Mouse (Mus musculus) kidney, adult 2 months (tissue): Measurements from ENCODE around the gene Bricd5.

Experiments
- CTCF ChIP-seq: fragments of 200-500 bp; conservative IDR thresholded peaks from 2 replicates; pipeline ENCODE4 v1.5.1; 2011; ENCODE audit warnings: low read depth, mild to moderate bottlenecking, control low read depth, low read length, moderate library complexity, mixed read lengths; ENCODE audit not compliant: insufficient read depth, insufficient read length
- POLR2A ChIP-seq: fragments of 200-500 bp; IDR thresholded peaks from one replicate; pipeline ENCODE4 v1.6.1; 2011; ENCODE audit warnings: low read depth, low read length, control low read depth

- TF ChIP-seq CTCF (no peak), POLR2A (no peak)
These were observed 1.2 kb upstream of the Bricd5 start for GRCm38 (mm10) chr17:24472512-24472911.
